Mouse (Mus musculus): ENCODE results near the gene Ces1f.

- no peak for TF ChIP-seq CTCF (IDR thresholded peaks at IDR 0.05; ENCODE audit: insufficient read depth, low read depth, low read length)
- TF ChIP-seq POLR2A (IDR thresholded peaks at IDR 0.05; ENCODE audit: insufficient read depth, low read depth, low read length) = no peak
These were observed 1.3 kb downstream of the Ces1f start for GRCm38 (mm10) chr8:93278176-93278805.

All from olfactory bulb, adult 2 months (tissue).